Mouse (Mus musculus): ENCODE measurements around the gene Col19a1.

Gene Col19a1

DNA sequence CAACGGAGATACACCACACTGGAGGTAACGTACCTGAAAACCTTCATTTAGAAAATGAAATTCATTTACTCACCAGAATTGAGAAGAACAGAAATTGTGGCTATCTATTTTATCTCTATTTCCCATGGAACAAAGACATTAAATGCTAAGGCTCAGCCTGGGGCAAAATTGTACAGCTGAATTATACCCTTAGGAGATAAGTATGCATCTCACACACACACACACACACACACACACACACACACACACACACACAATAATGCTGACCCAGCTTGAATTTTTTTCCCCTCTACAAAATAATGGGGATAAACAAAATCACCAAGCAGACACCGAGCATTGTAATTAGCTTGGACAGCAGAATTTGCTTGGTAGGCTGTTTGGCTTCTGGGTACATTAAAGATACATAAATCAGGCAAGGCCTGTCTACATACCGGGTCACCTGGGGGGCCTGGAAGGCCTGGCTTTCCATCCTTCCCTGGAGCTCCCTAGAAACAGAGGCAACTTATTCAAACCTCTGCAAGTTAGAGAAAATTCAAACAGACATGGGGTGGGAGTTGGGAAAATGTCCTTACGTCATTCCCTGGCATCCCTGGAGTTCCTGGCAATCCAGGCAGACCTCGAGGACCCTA is 270.2 kb downstream of the Col19a1 start:
- no peak for ATAC-seq (ENCODE audit: insufficient number of reproducible peaks, low FRiP score, low TSS enrichment)

DNA sequence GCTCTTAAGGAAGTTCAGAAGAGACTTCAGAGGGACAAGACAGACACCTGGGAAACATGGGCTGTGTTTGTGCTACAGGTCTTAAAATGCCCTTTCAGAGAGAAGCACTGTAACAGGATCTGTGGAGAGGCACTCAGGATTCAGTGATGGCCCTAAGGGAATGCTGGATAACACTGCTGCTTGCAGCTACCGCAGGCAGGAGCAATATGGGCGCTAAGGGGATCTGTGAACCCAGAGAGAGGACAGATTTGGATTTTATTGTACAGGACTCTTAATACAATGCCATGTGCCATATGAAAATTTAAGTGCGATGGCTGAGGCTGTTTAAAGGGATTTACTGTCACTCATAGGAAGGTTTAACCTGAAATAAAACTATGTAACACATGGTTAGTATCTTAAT is 270.8 kb downstream of the Col19a1 start:
- no peak for ATAC-seq (ENCODE audit: insufficient number of reproducible peaks, low FRiP score, low TSS enrichment)

DNA sequence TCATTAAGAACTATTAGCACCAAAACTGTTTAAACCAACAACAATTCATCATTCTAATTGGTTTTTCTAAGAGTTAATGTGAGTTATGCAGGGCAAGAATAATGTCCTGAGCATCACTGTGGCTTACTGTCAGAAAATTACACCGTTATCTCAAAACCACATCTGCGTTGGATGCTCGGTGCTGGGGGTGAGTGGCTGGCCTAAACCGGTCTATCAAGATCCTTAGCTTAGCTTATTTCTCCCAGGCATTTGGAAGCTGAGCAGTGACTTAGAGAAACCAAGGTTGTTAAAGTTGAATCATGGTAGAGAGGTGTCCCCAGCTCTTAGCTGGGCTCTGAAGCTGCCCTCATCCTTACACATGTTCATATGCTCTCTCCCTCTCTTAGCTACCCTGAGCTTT is 276.4 kb downstream of the Col19a1 start:
- no peak for ATAC-seq (ENCODE audit: insufficient number of reproducible peaks, low FRiP score, low TSS enrichment)

DNA sequence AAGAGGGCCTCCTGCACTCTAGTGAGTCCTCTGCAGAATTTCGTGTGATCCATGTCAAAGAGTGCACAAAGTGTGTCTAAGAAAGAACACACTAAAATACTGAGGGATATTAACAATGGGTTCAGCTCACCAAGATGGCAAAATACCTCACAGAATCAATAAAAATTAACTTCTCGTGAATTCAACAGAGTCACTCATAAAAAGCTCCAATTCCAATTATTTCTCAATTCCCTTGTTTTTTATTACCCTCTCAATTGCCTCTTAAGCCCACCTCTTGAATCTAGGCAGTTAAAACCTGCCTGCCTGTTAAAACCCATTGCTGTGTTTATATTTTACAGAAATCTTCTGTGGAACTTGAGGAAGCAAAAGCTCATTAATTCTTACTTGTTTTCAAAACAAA is 277.1 kb downstream of the Col19a1 start:
- no peak for ATAC-seq (ENCODE audit: insufficient number of reproducible peaks, low FRiP score, low TSS enrichment)

DNA sequence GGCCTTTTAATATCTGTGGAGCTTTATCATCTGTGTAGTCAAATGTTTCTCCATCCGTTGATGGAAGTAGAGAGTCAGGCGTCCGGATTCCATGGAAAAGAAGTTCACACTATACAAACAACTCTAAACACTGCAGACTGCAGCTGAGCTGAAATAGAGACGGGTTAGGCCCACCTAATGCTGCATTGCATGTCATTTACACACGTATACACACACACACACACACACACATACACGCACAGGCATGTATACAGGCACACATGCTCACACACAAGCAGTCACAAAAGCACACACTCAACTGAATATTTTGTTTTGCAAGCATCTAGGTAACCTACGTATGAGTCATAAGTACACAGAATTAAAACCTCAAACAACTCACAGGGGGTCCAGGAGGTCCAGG is 284.2 kb downstream of the Col19a1 start:
- no peak for ATAC-seq (ENCODE audit: insufficient number of reproducible peaks, low FRiP score, low TSS enrichment)

DNA sequence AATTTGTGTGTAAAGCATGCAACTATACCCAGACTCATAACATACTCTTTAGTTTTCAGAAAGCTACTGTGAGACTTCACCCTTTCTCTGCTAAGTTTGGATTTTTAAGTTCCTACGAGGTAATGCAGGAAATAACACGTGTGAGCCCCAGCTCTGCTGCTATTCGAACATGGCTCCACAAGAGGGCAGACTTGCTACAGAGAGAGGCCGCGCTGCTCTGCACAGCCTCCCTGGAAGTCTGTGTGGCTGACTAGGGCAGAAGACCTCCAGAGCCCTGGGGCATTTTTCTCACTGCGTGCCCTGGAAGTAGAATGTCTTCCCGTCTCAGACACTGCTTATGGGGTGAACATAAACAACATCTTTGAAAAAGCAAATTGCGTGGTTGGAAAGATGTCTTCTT is 284.6 kb downstream of the Col19a1 start:
- peak; percentile 80 for ATAC-seq (ENCODE audit: insufficient number of reproducible peaks, low FRiP score, low TSS enrichment)

DNA sequence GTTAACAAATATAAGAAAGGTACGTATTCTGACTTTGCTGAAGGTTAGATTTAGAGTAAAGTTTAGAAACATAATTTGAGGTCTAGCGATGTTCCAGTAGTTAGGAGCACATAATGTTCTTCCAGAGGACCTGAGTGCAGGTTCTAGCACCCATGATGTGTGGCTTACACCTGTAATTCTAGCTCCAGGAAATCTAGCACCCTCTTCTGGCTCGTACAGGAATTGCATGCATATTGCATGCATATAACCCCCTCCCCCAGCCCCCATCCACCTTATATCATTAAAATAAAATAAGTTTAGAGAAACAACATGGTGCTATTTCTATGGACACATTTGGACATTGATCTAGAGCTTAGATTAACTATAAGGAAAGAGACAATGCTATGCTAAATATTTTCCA is 286.6 kb downstream of the Col19a1 start:
- ATAC-seq (ENCODE audit: insufficient number of reproducible peaks, low FRiP score, low TSS enrichment): no peak

DNA sequence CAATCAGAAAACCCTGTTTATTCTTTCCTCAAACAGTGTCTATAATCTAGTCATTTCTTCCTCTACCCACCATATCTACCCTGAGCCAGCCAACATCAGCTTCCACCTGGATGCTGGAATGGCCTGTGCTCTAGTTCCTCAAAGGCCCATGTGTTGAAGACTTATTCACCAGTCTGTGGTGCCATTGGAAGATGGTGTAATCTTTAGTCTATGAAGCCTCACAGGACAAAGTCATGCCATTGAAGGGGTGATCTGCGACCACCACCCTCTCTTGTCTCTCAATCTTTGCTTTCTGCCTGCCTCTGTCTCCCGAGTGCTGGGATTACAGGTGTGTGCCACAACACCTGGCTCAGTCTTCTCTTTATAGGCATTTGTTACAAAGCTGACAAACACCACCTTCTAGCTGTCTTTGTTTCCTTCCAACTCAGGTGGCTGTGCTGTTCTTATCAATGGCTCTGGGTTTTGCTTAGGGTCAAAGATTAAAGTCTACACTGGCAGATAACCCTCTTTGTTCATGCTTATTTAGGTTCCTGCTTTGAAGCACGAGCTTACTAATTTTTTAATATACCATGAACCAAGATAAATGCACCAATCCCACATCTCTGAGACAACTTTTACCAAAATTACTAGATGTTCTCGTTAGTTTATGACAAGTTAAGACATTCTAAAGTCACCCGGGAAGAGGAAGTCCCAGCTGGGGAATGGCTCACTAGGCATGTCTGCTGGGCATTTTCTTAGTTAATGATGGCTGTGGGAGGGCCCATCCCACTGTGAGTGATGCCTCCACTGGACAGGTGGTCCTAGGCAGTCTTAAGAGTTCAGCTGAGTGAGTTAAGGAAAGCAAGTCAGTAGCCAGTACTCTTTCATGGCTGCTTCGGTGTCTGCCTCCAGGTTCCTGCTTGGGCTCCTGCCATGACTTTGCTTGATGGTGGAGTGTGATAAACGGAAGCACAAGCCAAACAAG is 292.0 kb downstream of the Col19a1 start:
- ATAC-seq (ENCODE audit: insufficient number of reproducible peaks, low FRiP score, low TSS enrichment): no peak

DNA sequence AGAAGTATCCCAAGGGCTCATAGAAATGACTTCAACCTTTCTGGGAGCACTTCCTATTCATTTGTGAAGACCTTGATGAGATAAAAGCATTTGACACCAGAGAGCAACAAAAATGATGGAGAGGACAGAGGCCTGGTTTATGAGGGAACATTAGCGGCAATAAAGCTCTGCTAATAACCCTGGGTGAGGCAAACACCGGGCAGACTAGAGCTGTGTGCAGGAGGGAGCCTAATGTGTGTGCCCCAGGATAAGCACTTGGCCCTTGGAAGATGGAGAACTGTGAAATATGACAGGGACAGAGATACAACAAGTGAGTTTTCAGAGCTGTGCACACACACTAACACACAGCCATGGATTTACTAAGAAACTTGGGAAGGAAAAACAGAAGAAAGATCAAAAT is 294.8 kb downstream of the Col19a1 start:
- no peak for ATAC-seq (ENCODE audit: insufficient number of reproducible peaks, low FRiP score, low TSS enrichment)

DNA sequence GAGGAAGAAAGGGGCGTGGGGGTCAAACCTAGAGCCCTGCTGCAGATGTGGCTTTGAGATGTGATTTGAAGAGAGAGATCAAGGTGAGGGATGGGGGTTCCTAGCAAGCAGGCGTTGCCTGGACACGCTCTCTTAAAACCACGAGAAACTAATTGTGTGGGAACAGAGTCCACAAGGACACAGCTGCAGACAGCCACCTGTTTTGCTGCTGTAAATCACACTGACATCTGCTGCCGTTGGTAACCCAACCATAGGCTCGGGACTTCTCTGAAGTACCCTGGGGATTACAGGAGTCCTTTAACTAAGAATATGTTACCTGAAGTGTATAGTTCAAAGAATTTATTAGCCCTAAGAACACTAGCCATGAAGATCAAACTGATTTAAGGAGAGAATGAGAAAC is 300.9 kb downstream of the Col19a1 start:
- no peak for ATAC-seq (ENCODE audit: insufficient number of reproducible peaks, low FRiP score, low TSS enrichment)

DNA sequence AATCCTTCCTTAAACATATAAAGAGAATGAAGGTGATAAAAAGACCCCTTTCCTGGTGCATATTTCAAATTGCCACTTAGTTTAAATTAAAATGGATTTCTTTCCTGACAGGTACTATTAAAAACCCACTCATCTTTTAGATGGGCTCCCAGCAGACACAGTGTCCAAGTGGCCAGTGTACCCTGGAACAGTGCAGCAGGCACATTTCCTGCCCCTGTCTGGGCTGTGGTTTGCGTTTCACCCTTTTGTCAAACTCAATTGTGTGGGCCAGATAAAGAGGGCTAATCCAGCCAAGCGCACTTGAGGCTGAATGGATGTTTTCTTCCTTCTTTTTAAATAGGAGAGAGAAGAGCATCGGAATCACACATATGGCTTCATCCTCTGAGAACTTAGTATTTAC is 320.2 kb downstream of the Col19a1 start:
- no peak for ATAC-seq (ENCODE audit: insufficient number of reproducible peaks, low FRiP score, low TSS enrichment)

DNA sequence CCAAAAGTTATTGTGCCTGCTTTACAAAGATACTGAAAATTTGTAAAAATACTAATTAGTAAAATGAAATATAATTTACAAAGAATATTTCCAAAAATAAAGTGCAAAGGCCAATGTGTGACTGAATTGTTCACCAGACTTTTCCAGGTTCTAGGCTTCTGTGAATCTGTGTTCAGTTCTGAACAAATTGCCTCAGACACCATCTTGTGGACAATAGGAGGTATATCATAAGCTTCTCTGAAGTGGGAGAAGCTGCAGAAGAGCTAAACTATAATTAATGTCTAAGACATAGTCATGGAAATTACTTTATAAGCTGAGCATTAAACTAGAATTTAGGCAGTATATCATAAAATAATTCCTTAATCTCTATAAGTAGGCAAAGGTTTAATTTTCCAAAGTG is 326.1 kb downstream of the Col19a1 start:
- ATAC-seq (ENCODE audit: insufficient number of reproducible peaks, low FRiP score, low TSS enrichment): no peak

DNA sequence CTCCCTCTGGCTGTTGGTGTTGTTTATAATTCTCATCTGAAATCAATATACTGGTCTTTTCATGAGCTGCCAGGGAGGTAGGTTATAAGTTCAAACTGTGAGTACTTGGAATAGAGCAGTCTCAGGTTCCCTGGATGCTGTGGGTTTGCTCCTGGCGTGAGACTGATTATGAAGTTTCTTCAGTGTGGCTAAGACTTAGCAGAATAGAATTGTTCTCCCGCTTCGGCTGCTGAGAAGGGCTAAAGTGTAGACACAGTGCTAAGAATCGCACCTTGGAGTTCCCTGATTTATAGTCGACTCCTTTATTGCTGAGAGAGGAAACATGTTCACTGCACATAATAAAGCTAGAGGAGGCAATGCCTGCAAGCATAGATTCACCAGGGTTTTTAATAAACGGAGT is 327.9 kb downstream of the Col19a1 start:
- ATAC-seq (ENCODE audit: insufficient number of reproducible peaks, low FRiP score, low TSS enrichment): no peak

DNA sequence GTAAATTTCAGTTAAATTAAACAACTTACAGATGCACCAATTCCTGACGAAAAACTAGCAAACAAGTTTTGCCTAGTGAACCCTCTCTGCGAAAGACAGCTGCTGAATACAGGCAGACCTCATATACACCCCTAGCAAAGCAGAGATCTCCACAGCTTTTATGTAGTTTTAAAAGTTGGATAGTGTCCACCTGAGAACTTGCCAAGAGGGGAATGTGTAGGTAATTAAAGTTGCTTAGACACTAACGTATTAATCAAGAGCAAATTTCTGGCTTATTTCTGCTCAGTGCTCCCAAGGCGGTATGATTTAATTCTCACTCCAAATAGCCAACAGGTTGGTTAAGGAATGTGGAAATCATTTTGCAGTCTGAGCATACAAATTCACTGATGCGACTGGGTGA is 329.3 kb downstream of the Col19a1 start:
- ATAC-seq (ENCODE audit: insufficient number of reproducible peaks, low FRiP score, low TSS enrichment): no peak

DNA sequence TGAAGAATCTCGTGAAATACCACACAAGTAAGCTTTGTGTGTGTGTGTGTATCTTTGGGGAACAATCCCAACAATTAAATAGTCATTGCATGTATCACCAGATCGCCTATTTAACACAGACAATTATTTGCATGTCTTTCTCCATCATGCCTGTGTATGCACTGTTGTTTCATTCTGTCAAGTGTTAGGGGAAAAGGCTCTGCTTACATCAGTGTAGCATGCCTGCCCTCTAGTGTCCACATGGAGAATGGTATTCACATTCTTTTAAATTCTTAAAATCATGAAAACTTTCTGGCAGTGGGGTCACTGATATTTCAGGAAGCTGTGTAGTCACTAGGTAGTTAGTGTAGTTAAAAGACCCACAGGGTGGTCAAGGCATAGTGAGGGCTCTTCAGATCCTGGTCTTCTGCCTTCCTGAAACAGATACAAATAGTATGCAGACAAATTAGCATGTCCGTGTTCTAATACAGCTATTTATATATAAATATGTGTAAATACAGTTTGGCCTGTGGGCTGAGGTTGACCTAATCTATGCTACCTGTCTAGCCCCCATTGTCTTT is 338.1 kb downstream of the Col19a1 start:
- ATAC-seq (ENCODE audit: insufficient number of reproducible peaks, low FRiP score, low TSS enrichment): peak; percentile 81

DNA sequence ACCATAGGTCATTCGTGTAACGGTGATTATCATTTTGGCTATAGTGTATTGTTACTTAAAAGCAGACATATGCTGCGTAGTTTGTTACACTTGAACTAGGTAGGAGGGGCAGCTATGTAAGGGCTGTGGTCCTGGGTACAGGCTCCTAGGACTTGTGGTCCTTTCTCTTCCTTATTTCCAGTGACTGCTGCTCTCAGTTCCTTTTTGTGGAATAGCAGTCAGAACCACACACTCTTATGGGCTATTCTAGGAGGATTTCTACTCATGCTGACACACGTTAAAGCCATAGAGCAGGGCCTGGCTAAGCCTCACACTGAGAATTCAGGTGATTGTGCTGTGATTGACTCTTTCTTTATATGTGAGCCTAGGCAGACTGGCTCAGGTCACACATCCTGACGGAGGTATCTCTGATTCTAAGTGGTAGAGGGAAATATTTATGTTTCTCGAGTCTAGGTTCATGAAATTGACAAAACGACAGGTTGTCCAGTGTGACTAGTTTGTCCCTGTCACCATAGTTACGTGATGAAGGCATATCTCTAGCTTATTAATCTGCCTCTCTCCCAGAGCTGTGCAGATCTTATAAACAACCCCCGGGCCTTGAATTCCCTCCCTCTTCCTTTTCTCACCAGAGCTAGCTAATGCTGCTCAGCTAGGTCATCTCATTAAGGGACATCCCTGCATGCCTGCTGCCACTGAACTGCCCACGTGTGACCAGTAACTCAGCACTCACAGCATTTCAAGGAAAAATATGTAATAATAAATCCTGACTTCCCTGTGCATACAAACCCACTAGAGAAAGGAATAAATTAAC is 338.8 kb downstream of the Col19a1 start:
- ATAC-seq (ENCODE audit: insufficient number of reproducible peaks, low FRiP score, low TSS enrichment): peak; percentile 57

DNA sequence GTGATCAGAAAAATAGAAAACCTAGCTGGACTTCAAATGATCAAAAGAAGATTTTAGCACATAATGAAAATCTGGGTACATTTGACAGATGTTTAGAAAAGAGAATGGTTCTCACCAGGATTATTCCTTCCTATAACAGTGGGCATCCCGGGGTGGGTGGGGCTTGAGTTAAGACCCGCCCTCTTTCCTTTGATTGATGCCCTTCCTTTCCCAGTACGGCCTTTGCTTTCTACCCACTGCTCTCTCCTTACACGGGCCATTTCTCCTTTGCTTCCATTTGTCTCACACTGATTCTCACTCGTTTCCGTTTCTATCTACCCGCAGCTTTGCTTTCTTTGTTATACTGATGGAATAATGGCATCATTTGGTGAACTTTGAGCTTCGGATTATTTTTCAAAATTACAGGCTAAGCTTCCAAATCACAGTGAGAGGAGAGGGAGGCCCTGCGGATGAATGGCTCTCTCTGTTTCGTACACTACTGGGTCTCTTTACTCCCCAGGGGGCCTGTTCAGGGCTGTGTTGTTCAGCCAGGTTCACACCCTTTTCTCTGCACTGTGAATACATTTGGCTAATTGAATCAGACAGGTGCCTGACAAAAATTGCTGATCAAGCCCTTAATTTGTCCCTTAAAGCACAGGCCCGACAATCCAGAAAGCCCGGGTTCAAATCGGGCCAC is 341.4 kb downstream of the Col19a1 start:
- ATAC-seq (ENCODE audit: insufficient number of reproducible peaks, low FRiP score, low TSS enrichment): no peak

DNA sequence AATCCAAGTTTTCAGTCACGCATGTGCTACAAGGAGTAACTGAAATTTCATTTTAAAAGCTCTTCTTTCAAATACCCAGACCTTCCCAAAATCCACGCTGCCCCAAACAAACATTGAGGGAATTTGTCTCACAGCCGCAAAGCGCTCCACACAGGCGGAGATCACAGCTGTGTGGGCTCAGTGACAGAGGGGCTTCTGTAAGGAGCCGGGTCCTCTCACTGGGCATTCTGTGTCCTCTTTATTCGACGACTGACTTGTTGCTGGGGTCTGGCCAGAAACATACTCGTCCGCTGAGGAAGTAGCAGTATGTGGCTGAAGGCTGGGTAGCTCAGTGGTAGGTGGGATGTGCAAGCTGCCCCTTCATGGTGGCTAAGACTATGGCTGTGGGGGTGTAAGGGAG is 342.3 kb downstream of the Col19a1 start:
- ATAC-seq (ENCODE audit: insufficient number of reproducible peaks, low FRiP score, low TSS enrichment): no peak

DNA sequence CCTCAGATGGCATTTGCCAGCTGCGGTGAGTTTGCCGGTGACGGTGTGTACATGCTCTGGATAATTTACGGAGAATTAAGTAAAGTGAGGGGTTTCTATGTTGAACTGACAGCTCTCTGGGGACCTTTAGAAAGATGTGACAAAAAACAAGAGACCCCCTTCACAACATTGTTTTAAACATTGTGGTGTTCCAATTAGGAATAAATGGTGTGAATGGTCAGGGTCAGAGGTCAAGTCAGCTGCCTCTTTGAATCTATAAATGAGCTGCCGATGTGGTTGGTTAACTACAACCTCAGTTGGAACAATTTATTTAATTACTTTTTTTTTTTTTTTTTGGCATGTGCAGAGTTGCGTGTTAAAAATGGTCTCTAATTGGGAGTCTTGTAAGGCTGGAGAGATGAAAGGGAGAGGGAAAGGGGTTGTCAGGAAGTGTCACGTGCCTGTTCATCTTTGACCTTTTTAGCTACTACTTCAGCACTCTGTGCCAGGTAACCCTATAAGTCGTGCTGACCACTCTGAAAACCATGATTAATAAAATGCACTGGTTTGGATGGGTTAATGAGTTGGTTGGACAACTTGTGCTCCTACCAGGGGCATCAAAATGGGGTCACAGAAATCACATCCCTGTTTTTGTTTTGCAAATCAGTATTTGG is 347.1 kb downstream of the Col19a1 start:
- no peak for ATAC-seq (ENCODE audit: insufficient number of reproducible peaks, low FRiP score, low TSS enrichment)

DNA sequence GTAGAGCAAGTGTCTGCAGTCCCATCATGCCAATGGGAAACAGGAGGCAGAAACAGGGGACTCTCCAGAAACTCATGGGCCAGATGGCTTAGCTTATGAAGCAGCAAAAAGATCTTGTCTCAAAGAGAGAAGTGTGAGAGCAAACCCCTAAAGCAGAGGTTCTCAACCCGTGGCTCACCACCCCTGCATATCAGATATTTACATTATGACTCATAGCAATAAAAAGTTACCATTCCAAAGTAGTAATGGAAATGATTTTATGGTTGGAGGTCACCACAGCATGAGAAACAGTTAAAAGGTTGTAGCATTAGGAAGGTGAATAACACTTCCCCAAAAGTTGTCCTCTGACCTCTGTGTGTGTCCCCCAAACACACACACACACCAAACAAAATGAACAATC is 350.9 kb downstream of the Col19a1 start:
- ATAC-seq (ENCODE audit: insufficient number of reproducible peaks, low FRiP score, low TSS enrichment): no peak
